Mouse (Mus musculus): ENCODE measurements around the gene Emb.

- no peak for TF ChIP-seq CTCF (IDR thresholded peaks at IDR 0.05)
- no peak for TF ChIP-seq POLR2A (IDR thresholded peaks at IDR 0.05; ENCODE audit: insufficient read depth, low read depth, low read length)
- TF ChIP-seq EP300 (IDR thresholded peaks at IDR 0.05; ENCODE audit: insufficient read depth, low read depth, low read length), result no peak
Measured at GRCm38 (mm10) chr13:117192161-117192560, 16.2 kb upstream of the Emb start.

All from heart, adult 2 months (tissue).